Mouse (Mus musculus) brain, adult 2 months (tissue): ENCODE data around the gene Laptm4a.

Experiments used
- DNase-seq: peaks from one replicate; pipeline ENCODE4 v3.0.0; 2011; ENCODE audit warnings: low read depth, low spot score

The Laptm4a gene

GRCm38 (mm10) chr12:8921394-8922368, at the start of gene Laptm4a:
TSS of gene Laptm4a (plus strand) at chr12:8921664.
- DNase-seq: peak; percentile 99

GRCm38 (mm10) chr12:8875583-8875982, 45.9 kb upstream of the Laptm4a start:
- peak; percentile 43 for DNase-seq

GRCm38 (mm10) chr12:8876865-8877264, 44.6 kb upstream of the Laptm4a start:
- DNase-seq: no peak

GRCm38 (mm10) chr12:8877413-8877812, 44.1 kb upstream of the Laptm4a start:
- DNase-seq: no peak

- no peak for DNase-seq
These were observed 42.7 kb upstream of the Laptm4a start for GRCm38 (mm10) chr12:8878752-8879151.

- no peak for DNase-seq
These were observed 42.1 kb upstream of the Laptm4a start for GRCm38 (mm10) chr12:8879389-8879788.

- peak; percentile 55 for DNase-seq
These were observed 39.7 kb upstream of the Laptm4a start for GRCm38 (mm10) chr12:8881736-8882135.

- no peak for DNase-seq
These were observed 39.1 kb upstream of the Laptm4a start for GRCm38 (mm10) chr12:8882376-8882775.

GRCm38 (mm10) chr12:8884426-8885145, 36.9 kb upstream of the Laptm4a start:
- DNase-seq: peak; percentile 84

- no peak for DNase-seq
These were observed 36.3 kb upstream of the Laptm4a start for GRCm38 (mm10) chr12:8885146-8885543.

- DNase-seq: no peak
These were observed 35.5 kb upstream of the Laptm4a start for GRCm38 (mm10) chr12:8885950-8886349.

- no peak for DNase-seq
These were observed 33.0 kb upstream of the Laptm4a start for GRCm38 (mm10) chr12:8888445-8888844.

GRCm38 (mm10) chr12:8889117-8889665, 32.3 kb upstream of the Laptm4a start:
- peak; percentile 82 for DNase-seq

- DNase-seq: peak; percentile 22
These were observed 28.5 kb upstream of the Laptm4a start for GRCm38 (mm10) chr12:8892876-8893532.

GRCm38 (mm10) chr12:8897140-8897539, 24.3 kb upstream of the Laptm4a start:
- no peak for DNase-seq

- DNase-seq: no peak
These were observed 22.3 kb upstream of the Laptm4a start for GRCm38 (mm10) chr12:8898879-8899785.

GRCm38 (mm10) chr12:8900107-8900698, 21.3 kb upstream of the Laptm4a start:
- no peak for DNase-seq

GRCm38 (mm10) chr12:8900919-8901663, 20.4 kb upstream of the Laptm4a start:
- no peak for DNase-seq

GRCm38 (mm10) chr12:8901934-8902333, 19.5 kb upstream of the Laptm4a start:
- DNase-seq: no peak
